Mouse (Mus musculus): Measurements from ENCODE around the gene Mpst.
A peak's percentile ranks its signal among the peaks of the same experiment; 100 is the strongest.

Gene Mpst

GRCm38 (mm10) chr15:78406293-78406934 is at the start of gene Mpst:
Gene Mpst (plus strand): TSS chr15:78406416.
- peak; percentile 95 for DNase-seq

DNA sequence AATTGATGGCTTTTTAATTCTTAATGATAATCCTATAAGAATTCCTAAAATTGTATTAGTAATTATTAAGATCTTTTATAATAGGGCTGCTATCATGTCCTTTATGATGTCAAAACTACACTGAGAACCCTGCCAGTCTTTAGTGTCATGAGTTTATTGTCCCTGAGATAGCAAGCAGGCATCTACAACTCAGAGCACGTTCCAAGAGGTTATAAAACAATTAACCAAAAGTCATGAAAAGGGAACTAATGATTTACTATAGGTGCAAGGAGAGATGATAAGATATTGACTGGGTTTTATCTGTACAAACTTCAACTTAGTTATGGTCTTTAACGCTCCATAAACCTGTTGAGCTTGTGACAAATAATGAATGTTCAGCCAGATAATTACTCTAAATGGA is 40.3 kb upstream of the Mpst start:
- no peak for DNase-seq

DNA sequence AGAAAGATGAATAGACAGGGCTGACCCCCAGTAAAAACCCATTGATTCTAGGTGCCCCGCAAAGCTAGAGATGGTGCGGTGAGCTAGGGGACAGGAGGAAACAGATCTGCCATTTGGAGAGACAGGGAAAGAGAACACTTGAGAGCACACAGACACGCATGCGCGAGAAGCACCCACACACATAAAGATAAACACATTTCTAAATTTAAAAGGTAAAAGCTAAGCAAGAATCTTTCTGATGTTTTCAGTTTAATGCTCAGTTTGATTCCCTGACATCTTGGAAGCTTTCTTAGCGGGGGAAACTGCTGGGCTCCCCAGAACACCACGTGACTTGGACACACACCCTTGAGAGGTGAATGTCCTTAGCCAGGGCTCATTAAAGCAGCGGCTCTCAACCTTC is 39.3 kb upstream of the Mpst start:
- no peak for DNase-seq

- DNase-seq, result no peak
Observed at GRCm38 (mm10) chr15:78367811-78368210, 38.4 kb upstream of the Mpst start.

- peak; percentile 44 for DNase-seq
Observed at GRCm38 (mm10) chr15:78368926-78369346, 37.3 kb upstream of the Mpst start.

GRCm38 (mm10) chr15:78369641-78370040 is 36.6 kb upstream of the Mpst start:
- no peak for DNase-seq

DNA sequence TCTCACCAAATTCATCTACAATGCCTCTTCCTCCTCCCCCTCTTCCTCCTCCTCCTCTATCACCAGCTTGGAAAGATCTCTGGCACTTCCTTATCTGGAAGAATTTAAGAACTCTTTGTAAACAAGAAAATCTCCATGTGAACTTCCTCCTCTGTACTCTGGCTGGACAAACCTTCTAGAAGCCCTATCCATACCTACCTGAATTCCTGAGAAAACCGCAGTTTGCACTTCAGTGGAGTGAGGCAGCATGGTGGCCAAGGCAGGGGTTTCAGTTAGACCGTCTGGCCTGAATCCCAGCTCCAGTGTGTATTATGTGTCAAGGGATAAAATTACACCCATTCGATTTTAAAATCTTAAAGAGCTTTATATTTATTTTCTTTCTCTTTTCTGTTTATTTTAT is 33.4 kb upstream of the Mpst start:
- no peak for DNase-seq

GRCm38 (mm10) chr15:78374204-78374603 is 32.0 kb upstream of the Mpst start:
- no peak for DNase-seq

- no peak for DNase-seq
Observed at GRCm38 (mm10) chr15:78377859-78378258, 28.4 kb upstream of the Mpst start.

DNA sequence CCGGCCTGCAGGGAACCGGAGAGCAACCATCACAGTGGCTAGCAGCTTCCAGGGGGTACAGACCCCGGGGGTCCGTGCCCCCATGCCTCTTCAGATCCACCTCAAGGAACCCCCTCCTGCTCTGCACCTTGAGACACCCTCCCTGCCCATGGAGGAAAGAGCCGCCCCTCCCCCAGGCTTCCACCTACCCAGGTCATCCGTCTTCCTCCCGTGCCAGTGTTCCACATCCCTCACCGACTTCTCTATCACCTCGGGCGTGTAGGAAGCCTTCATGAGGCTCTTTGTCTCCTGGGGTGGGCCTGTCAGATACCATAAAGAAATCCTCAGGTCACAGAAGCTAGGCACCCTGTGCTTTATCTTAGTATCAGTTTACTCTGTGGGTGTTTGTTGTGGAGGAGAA is 27.7 kb upstream of the Mpst start:
- no peak for DNase-seq

DNA sequence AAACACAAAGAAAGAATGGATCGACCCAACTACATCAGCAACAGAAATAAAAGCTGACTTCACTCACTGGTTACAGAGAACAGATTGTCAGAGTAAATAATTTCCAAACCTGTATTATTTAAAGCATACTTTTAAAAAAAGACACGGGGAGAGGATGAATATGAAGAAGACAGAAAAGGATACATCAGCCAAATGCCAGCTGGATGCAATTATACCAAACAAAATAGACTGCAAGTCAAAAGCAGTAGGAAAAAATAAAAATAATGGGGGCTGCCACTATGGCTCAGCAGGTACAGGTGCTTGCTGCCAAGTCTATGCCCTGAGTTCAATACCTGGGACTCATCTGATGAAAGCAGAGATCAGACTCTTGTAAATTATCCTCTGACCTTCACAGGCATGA is 26.0 kb upstream of the Mpst start:
- DNase-seq, result no peak

GRCm38 (mm10) chr15:78380741-78381140 is 25.5 kb upstream of the Mpst start:
- no peak for DNase-seq

DNA sequence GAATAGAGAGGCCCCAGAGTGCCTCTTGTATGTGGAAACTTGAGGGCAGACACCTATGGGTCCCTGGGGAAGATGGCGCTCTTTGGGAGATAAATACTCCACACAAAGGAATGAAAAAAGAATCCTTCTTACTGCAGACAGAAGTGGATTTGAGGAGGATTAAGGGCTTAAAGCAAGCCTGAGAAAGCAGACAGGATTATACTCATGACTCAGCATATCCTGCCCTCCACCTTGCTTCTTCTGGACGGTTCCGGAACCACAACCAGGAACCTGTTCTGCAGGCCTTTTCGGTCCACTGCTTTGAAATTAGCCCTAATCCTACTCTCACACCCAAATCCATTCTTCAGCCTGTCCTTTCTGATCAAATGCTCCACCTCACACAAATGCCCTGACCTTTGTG is 24.1 kb upstream of the Mpst start:
- DNase-seq, result peak; percentile 14

DNA sequence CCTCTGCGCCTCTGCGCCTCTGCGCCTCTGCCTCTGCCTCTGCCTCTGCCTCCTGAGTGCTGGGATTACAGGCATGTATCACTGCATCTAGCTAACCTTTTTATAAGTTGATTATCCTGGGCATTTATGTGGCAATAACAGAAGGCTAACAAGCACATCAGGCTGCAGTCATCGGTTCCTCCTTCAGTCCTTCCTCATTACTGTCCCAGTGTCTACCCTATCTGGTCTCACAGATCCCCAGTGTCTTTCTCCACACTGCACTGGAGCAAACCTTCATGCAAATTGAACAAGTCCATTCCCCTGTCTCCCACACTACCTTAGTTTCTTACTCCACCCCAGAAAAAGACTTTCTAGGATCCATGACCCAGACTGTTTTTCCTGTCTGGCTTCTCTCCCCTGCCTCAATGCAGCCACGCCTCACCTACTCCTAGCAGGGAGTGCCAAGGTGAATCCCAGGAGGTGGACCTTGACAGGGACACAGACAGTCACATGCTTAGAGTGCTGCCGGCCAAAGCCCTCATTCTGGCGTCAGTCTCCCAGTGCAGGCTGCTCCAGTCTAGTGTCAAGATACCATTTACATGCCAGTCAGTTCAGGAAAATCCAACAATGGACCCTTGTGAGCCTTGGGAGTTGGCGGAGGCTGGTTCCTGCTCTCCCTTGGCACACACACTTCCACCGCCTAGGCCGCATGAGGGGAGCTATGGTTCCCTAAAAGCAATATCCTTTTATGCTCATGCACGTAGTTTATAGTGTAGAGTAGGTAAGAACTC is 22.6 kb upstream of the Mpst start:
- DNase-seq, result peak; percentile 75

GRCm38 (mm10) chr15:78384220-78385116 is 21.7 kb upstream of the Mpst start:
- no peak for DNase-seq

DNA sequence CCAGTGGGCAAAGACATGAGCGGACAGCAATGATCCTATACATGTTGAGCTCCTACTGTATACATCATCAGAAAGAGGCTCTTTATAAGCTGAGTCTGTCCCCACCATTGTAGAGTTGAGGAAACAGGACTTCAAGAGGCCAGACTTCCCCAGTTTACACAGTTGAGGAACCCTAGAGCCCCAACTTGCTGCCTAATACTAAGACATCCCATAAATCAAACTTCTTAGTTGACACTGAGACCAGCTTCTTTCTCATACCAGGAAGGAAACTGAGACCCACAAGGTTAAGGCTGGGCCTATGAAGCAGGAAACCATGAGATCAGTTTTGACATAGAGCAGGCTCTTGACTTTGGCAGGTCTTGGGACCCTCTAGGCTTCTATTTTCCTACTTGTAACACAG is 20.7 kb upstream of the Mpst start:
- no peak for DNase-seq

DNA sequence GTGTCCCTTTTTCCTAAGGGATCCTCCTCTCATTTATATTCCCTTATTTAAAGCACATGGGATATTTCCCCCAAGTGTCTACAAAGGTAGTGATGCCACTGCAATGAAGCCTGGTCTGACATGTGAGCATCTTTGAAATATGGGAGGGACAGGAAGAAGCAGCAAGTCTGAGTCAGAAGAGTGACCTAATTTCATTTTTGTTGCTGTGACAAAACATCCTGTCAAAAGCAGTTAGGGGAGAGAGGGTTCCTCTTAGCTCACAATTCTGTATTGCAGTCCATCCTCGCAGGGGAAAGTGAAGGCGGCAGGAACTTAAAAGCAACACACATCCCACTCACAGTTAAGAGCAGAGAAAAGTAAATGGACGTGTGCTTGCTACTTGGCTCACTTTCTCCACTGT is 15.4 kb upstream of the Mpst start:
- DNase-seq, result no peak

GRCm38 (mm10) chr15:78395478-78395962 is 10.7 kb upstream of the Mpst start, which contains the start of gene Tex33:
Gene Tex33 (minus strand): TSS chr15:78395912.
- no peak for DNase-seq

DNA sequence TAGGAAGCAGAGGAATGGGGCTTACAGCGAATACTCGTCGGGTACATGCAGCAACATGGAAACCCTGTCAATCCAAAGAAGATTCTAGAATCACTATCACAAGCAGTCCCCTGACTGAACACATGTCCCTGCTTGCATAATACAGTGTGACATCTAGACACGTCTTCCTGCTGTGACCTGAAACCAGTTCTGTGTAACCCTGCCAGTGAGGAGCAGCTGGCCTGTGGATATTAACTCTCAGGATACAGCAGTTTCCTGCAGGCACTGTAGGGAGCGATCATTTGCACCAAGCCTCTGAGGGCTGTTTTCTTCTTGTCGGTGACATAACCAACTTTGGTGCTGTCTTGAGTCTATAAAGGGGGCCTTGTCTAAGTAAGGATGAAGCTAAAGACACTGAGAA is 4.9 kb upstream of the Mpst start:
- no peak for DNase-seq

DNA sequence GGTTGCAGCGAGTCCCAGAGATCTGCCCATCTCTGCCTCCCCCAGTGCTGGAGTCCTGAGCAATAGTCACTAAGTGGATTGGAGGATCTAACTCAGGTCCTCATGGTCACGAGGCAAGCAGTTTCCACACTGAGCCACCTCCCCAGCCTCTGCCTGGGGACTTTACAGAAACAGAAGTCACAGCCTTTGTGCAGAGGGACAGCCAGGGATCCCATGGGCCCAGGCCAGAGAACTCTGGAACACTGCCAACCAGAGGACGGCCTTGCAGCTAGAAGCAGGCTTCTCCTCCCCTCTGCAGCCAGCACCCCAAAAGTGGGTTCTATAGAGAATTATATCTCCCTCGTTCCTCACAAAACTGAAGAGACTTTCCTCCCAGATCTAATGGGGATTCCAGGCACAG is 4.3 kb upstream of the Mpst start:
- DNase-seq, result peak; percentile 72

DNA sequence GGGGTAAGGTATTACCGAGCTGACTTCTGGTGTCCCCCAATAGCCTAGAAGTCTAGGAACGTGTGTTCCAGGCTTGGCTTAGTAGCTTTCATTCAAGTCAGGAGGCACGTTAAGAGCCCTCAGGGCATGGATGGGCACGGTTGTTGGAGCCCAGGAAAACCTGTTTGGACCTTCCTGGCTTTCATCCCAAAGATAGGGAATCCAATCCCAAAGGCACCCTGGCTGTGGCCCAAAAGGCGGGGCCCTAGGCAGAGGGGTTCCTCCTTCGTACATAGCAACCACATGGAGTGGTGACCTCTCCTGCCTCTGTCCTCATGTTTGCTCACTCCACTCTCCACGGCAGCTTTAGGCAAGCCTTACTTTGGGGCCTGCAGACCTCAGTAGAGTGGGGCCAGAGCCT is 3.8 kb upstream of the Mpst start:
- DNase-seq, result peak; percentile 53

DNA sequence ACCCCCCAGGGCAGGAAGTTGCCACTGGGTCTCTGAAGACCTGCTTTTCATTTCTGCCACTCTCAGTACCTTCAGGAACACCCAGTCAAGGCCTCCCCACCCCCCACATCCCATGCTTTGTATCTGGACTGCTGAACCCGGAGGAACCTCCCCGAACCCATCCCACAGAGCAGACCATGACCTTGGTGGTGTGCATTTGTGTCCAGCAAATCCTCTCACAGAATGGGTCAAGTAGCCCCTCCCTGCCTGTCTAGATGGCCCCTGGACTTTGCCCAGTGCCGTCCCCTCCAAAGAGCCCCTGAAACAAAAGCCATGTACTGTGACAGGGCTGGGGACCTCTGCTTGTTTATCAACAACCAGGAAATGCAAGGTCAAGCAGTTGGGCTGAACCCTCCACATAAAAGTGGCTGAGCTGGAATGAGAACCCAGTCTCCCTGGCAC is 2.9 kb upstream of the Mpst start:
- peak; percentile 69 for DNase-seq

GRCm38 (mm10) chr15:78403896-78404295 is 2.3 kb upstream of the Mpst start:
- DNase-seq, result peak; percentile 77
